Mouse (Mus musculus): ENCODE measurements at regions not wholly inside any gene's neighbourhood (a gene's known extent, or its start where the extent isn't known, plus 50 kb on each side); places are given as distances from the start of the nearest gene placed in this dataset.

DNA sequence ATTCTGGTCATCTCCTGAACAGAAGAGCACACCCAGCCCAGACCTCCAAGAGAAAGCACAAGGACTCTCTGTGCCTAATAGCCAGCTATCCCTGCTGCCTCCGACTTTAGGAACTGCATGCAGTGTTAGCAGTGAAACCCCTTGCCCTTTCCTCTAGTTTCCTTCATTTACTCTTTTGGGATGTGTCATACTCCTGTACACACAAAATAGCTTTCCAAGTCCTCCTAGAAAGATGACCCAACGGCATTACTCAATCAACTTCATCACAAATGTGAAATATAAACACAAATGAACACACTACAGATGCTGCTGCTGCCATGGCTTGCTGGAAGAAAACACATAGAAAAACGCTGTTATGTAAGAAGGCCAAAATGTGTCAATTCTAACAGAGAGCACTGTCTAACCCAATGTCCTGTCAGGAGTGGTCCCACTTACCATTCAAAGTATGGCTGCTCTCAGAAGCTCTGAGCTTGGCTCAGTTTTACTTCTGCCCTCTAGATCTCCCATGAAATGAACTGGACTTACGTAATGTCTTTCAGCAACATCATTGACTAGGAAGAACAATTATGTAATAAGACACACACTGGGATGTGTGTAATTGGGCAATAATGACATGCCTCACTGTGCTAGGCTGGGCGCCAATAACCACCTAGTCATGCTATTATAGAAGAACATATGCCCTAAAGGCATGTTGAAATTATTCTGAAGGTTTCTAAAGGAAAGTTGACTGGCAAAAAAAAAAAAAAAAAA lies 94.5 kb downstream of the Lmo4 start:
- ATAC-seq (replicated peaks; ENCODE audit: insufficient number of reproducible peaks, low FRiP score, low TSS enrichment, low read depth) (no peak), DNase-seq (ENCODE audit: low spot score) (no peak)
- Histone ChIP-seq H3K27ac (replicated peaks; ENCODE audit: low read depth, low read length) (no peak overlapping the region), H3K4me3 (ENCODE audit: low read depth, low read length) (no peak overlapping the region), H3K36me3 (replicated peaks; ENCODE audit: control insufficient read depth, insufficient read depth, low read depth, low read length) (no peaks in the 10 kb centered on the region), H3K9me3 (replicated peaks; ENCODE audit: control insufficient read depth, low read length) (no peaks in the 10 kb centered on the region), H3K4me1 (ENCODE audit: control insufficient read depth, insufficient read depth, low read length) (no peaks in the 10 kb centered on the region), H3K9ac (replicated peaks; ENCODE audit: low read length) (no peak overlapping the region), H3K4me2 (ENCODE audit: low read depth, low read length) (no peak overlapping the region), H3K27me3 (ENCODE audit: control insufficient read depth, insufficient read depth, low read length) (no peaks in the 10 kb centered on the region)
- 82% methylated on average over 5 of the region's 5 CpGs for WGBS

DNA sequence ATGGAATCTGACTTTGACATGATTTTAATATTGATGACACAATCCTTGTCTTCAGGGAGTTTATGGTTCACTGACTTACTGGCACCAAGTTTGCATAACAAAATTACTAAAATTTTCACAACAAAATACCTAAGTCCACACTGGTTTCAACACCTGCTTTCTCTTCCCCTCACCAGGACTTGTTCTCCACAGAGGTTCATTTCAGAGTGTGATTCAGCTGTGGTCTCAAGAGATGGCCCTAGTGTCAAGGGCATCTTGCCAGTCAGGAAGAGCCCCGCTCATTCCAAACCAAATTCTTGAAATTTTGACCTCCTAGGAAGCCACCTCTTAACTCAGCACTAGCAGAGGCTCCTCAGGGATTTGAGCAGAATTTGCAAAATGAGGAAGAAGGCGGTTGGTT lies 95.3 kb downstream of the Lmo4 start:
- WGBS: 66% methylated on average over 2 of the region's 2 CpGs
- Histone ChIP-seq H3K4me1 (ENCODE audit: control insufficient read depth, insufficient read depth, low read length) (no peaks in the 10 kb centered on the region), H3K36me3 (replicated peaks; ENCODE audit: control insufficient read depth, insufficient read depth, low read depth, low read length) (no peaks in the 10 kb centered on the region), H3K9me3 (replicated peaks; ENCODE audit: control insufficient read depth, low read length) (no peaks in the 10 kb centered on the region), H3K9ac (replicated peaks; ENCODE audit: low read length) (no peak overlapping the region), H3K4me2 (ENCODE audit: low read depth, low read length) (no peak overlapping the region), H3K4me3 (ENCODE audit: low read depth, low read length) (no peak overlapping the region), H3K27ac (replicated peaks; ENCODE audit: low read depth, low read length) (no peak overlapping the region), H3K27me3 (ENCODE audit: control insufficient read depth, insufficient read depth, low read length) (no peaks in the 10 kb centered on the region)
- DNase-seq (ENCODE audit: low spot score): no peak
- ATAC-seq (replicated peaks; ENCODE audit: insufficient number of reproducible peaks, low FRiP score, low TSS enrichment, low read depth): no peak

DNA sequence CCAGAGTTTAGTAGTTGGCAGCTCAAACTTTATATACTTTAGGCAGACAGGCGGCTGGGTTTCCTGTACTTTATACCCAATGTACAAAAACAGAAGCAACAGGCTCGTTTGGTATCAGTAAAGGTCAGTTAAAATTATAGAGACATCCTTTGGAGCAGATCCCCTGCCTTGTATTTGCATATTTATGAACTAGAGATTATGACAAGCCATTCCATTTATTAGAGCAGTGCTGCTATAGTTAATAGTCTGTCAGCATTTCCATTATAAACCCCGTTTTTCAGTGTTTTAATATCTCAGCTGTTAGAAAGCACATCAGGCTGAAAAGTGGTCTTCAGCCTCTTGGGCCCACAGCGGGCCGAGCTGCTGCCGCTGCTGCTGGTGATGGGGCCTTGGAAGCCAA lies 96.7 kb downstream of the Lmo4 start:
- no peak for ATAC-seq (replicated peaks; ENCODE audit: insufficient number of reproducible peaks, low FRiP score, low TSS enrichment, low read depth)
- Histone ChIP-seq H3K27ac (replicated peaks; ENCODE audit: low read depth, low read length) (no peak overlapping the region), H3K4me3 (ENCODE audit: low read depth, low read length) (no peak overlapping the region), H3K4me2 (ENCODE audit: low read depth, low read length) (no peak overlapping the region), H3K4me1 (ENCODE audit: control insufficient read depth, insufficient read depth, low read length) (no peaks in the 10 kb centered on the region), H3K9me3 (replicated peaks; ENCODE audit: control insufficient read depth, low read length) (no peaks in the 10 kb centered on the region), H3K9ac (replicated peaks; ENCODE audit: low read length) (no peak overlapping the region), H3K27me3 (ENCODE audit: control insufficient read depth, insufficient read depth, low read length) (no peaks in the 10 kb centered on the region), H3K36me3 (replicated peaks; ENCODE audit: control insufficient read depth, insufficient read depth, low read depth, low read length) (no peaks in the 10 kb centered on the region)
- DNase-seq (ENCODE audit: low spot score): no peak
- 79% methylated on average over 6 of the region's 6 CpGs for WGBS

DNA sequence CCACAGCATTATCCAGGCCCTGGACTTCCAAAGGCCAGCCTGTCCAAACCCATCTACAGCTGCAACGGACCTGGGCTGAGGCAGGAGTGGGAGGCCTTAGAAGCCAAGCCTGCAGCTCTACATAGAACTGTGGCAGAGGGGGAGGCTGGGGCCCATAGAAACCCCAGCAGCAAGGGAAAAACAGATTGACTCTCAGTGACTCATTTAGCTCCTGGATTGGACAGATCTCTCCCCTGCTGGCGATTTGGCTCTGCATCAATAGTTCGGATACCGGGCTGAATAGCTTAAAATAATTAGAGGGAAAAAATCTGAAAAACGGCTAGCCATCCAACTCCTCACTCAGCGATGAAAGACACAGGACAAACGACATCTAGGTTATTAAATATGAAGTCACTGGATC lies 97.4 kb downstream of the Lmo4 start:
- Histone ChIP-seq H3K4me3 (ENCODE audit: low read depth, low read length) (no peak overlapping the region), H3K27ac (replicated peaks; ENCODE audit: low read depth, low read length) (no peak overlapping the region), H3K27me3 (ENCODE audit: control insufficient read depth, insufficient read depth, low read length) (no peaks in the 10 kb centered on the region), H3K4me1 (ENCODE audit: control insufficient read depth, insufficient read depth, low read length) (no peaks in the 10 kb centered on the region), H3K4me2 (ENCODE audit: low read depth, low read length) (no peak overlapping the region), H3K36me3 (replicated peaks; ENCODE audit: control insufficient read depth, insufficient read depth, low read depth, low read length) (no peaks in the 10 kb centered on the region), H3K9ac (replicated peaks; ENCODE audit: low read length) (no peak overlapping the region), H3K9me3 (replicated peaks; ENCODE audit: control insufficient read depth, low read length) (no peaks in the 10 kb centered on the region)
- no peak for ATAC-seq (replicated peaks; ENCODE audit: insufficient number of reproducible peaks, low FRiP score, low TSS enrichment, low read depth)
- no peak for DNase-seq (ENCODE audit: low spot score)
- WGBS: 64% methylated on average over 7 of the region's 7 CpGs

DNA sequence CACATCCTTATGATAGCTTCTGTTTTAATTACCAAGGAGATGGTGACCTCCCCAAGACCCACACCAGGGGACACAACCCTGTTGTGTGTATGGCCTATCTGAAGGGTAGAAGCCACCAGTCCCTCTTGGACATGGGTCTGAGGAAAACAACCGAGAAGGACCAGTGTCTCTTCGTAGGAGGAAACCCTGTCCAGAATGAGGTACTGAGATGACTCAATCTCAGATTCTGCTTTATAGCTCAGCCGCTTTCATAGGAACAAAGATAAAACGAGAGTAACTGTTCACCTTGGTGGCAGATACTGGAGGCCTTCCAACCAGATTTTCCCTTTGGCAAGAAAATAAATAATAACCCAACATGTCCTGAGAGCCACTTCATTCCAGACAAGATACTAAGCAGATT lies 100.7 kb downstream of the Lmo4 start:
- Histone ChIP-seq H3K27me3 (ENCODE audit: control insufficient read depth, insufficient read depth, low read length) (no peaks in the 10 kb centered on the region), H3K4me1 (ENCODE audit: control insufficient read depth, insufficient read depth, low read length) (no peaks in the 10 kb centered on the region), H3K9ac (replicated peaks; ENCODE audit: low read length) (no peak overlapping the region), H3K27ac (replicated peaks; ENCODE audit: low read depth, low read length) (no peak overlapping the region), H3K4me2 (ENCODE audit: low read depth, low read length) (no peak overlapping the region), H3K36me3 (replicated peaks; ENCODE audit: control insufficient read depth, insufficient read depth, low read depth, low read length) (no peaks in the 10 kb centered on the region), H3K4me3 (ENCODE audit: low read depth, low read length) (no peak overlapping the region), H3K9me3 (replicated peaks; ENCODE audit: control insufficient read depth, low read length) (no peaks in the 10 kb centered on the region)
- no peak for DNase-seq (ENCODE audit: low spot score)
- ATAC-seq (replicated peaks; ENCODE audit: insufficient number of reproducible peaks, low FRiP score, low TSS enrichment, low read depth): no peak
- 94% methylated on average over 4 of the region's 4 CpGs for WGBS

DNA sequence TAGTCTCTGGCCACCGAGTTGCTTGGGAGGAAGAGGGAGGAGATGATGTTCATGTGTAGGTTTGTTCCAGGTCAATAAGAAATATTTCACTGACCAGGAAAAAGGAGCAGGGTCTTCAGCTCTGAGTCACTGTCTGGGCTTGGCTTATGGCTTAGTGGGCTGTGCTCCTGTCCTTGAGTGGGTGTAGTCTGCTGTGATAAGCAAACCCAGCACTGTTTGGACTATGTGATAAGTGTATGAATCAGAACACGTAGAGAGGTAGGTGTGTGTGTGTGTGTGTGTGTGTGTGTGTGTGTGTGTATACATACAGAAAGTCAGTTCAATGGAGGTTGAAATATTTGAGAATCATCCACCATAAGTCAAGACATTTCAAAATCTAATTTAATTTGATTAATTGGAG lies 105.6 kb downstream of the Lmo4 start:
- Histone ChIP-seq H3K9me3 (replicated peaks; ENCODE audit: control insufficient read depth, low read length) (no peaks in the 10 kb centered on the region), H3K9ac (replicated peaks; ENCODE audit: low read length) (no peak overlapping the region), H3K4me2 (ENCODE audit: low read depth, low read length) (no peak overlapping the region), H3K27me3 (ENCODE audit: control insufficient read depth, insufficient read depth, low read length) (no peaks in the 10 kb centered on the region), H3K27ac (replicated peaks; ENCODE audit: low read depth, low read length) (no peak overlapping the region), H3K4me1 (ENCODE audit: control insufficient read depth, insufficient read depth, low read length) (no peaks in the 10 kb centered on the region; the same call in 1 of the 2 replicates), H3K36me3 (replicated peaks; ENCODE audit: control insufficient read depth, insufficient read depth, low read depth, low read length) (no peaks in the 10 kb centered on the region), H3K4me3 (ENCODE audit: low read depth, low read length) (no peak overlapping the region)
- 80% methylated on average over 2 of the region's 2 CpGs for WGBS
- DNase-seq (ENCODE audit: low spot score) (no peak), ATAC-seq (replicated peaks; ENCODE audit: insufficient number of reproducible peaks, low FRiP score, low TSS enrichment, low read depth) (no peak)

DNA sequence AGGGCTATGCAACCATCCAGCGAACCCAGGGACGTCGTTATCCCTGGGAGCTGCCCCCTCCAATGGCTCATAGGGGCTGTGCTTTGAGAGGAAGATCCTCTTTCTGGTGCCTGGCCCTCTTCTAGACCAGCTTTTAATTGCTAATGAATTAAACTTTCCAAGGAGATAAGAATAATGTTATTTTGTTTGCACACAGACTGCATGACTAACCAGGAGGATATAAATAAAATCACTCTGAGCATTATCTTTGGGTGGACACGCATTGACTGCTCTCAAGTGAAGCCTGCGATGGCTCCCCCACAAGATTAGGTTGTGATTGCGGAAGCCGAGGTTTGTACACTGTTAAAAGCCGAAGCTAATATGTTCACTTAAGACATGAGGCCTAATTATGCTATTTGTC lies 106.3 kb downstream of the Lmo4 start:
- H3K4me1 ChIP-seq (ENCODE audit: control insufficient read depth, insufficient read depth, low read length): no peaks in the 10 kb centered on the region; the same call in 1 of the 2 replicates
- H3K36me3 ChIP-seq (replicated peaks; ENCODE audit: control insufficient read depth, insufficient read depth, low read depth, low read length): no peaks in the 10 kb centered on the region
- no peak overlapping the region for H3K4me2 ChIP-seq (ENCODE audit: low read depth, low read length)
- H3K27ac ChIP-seq (replicated peaks; ENCODE audit: low read depth, low read length): no peak overlapping the region
- no peak overlapping the region for H3K9ac ChIP-seq (replicated peaks; ENCODE audit: low read length)
- ATAC-seq (replicated peaks; ENCODE audit: insufficient number of reproducible peaks, low FRiP score, low TSS enrichment, low read depth): no peak
- no peaks in the 10 kb centered on the region for H3K27me3 ChIP-seq (ENCODE audit: control insufficient read depth, insufficient read depth, low read length)
- no peaks in the 10 kb centered on the region for H3K9me3 ChIP-seq (replicated peaks; ENCODE audit: control insufficient read depth, low read length)
- WGBS: 54% methylated on average over 8 of the region's 8 CpGs
- H3K4me3 ChIP-seq (ENCODE audit: low read depth, low read length): no peak overlapping the region
- no peak for DNase-seq (ENCODE audit: low spot score)

DNA sequence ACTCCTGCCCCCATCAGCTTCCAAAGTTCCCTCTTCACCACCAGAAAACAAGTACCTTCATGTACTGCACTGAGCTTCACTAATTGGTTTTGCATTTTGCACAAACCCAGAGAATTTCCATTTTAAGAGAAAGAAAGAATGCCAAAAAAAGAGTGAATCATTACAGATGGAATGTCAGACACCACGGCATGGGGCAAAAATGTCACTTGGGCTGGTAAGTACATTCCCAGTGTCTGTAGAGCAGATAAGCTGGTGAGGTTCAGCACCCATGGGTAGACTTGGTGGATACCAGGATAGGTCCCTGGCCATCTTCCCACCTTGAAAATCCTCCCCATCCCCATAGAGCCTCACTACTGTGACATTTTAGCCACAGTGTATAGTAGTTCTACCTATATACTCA lies 113.8 kb downstream of the Lmo4 start:
- Histone ChIP-seq H3K4me1 (ENCODE audit: control insufficient read depth, insufficient read depth, low read length) (no peaks in the 10 kb centered on the region), H3K4me2 (ENCODE audit: low read depth, low read length) (no peak overlapping the region), H3K9ac (replicated peaks; ENCODE audit: low read length) (no peak overlapping the region), H3K27me3 (ENCODE audit: control insufficient read depth, insufficient read depth, low read length) (no peaks in the 10 kb centered on the region), H3K27ac (replicated peaks; ENCODE audit: low read depth, low read length) (no peak overlapping the region), H3K4me3 (ENCODE audit: low read depth, low read length) (no peak overlapping the region), H3K36me3 (replicated peaks; ENCODE audit: control insufficient read depth, insufficient read depth, low read depth, low read length) (no peaks in the 10 kb centered on the region), H3K9me3 (replicated peaks; ENCODE audit: control insufficient read depth, low read length) (no peaks in the 10 kb centered on the region)
- DNase-seq (ENCODE audit: low spot score) (no peak), ATAC-seq (replicated peaks; ENCODE audit: insufficient number of reproducible peaks, low FRiP score, low TSS enrichment, low read depth) (no peak)
- WGBS: 78% methylated on average over 1 of the region's 1 CpGs

Data from embryonic facial prominence, embryonic 11.5 days (tissue).